Mouse (Mus musculus): Measurements from ENCODE around the gene Ifih1. TPM values are rescaled to one million over a fixed set of nuclear protein-coding genes. Genes with fewer than 3 reads are reported as not detected.

Ifih1 gene
- 5.5 and 5.9 TPM in 2 replicates for polyA plus RNA-seq (2012; rRNA removed; ENCODE audit: low replicate concordance)

GRCm38 (mm10) chr2:62646014-62646645 is at the start of gene Ifih1:
TSS of gene Ifih1 (minus strand) at chr2:62646255.

GRCm38 (mm10) chr2:62664135-62664670 is 18.1 kb upstream of the Ifih1 start, which contains the start of gene Gca:
TSS of gene Gca (plus strand) at chr2:62664285.

GRCm38 (mm10) chr2:62573753-62574159 is 72.3 kb downstream of the Ifih1 start, which contains the start of gene Fap:
TSS of gene Fap (minus strand) at chr2:62574075.

Other genes with a start within 250 kb of the Ifih1 start
- 8.3 and 15.0 TPM in 2 replicates for gene Dpp4, start 234.0 kb downstream of the Ifih1 start, polyA plus RNA-seq (2012; rRNA removed; ENCODE audit: low replicate concordance)
- gene Gcg, start 162.6 kb downstream of the Ifih1 start, polyA plus RNA-seq (2012; rRNA removed; ENCODE audit: low replicate concordance): not detected in 2 replicates
- gene Fap, start 72.2 kb downstream of the Ifih1 start, polyA plus RNA-seq (2012; rRNA removed; ENCODE audit: low replicate concordance): 3.6 and 6.0 TPM in 2 replicates
- gene Gca, start 18.0 kb upstream of the Ifih1 start, polyA plus RNA-seq (2012; rRNA removed; ENCODE audit: low replicate concordance): 7.8 and 10.2 TPM in 2 replicates